Mouse (Mus musculus): Measurements from ENCODE around the gene Msmp.
"Not testable (repeated sequence)": the region's sequence is repeated elsewhere in the genome, so short reads cannot be mapped to it uniquely, and the experiment has no call there.

Msmp gene

DNA sequence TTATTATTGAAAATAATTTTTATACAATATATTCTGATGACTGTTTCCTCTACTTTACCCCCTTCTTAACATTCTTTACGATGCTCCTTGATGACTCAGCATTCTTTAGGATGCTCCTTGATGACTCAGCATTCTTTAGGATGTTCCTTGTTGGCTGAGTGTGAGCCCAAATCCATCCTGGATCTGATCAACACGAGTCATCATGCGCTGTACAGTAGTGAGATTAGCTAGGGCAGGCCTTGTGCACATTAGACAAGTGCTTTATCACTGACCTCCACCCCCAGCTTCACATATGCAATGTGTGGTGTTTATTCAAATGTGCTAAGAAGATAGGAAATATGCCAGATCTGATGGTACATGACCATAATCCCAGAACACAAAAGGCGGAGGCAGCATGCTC, 13.9 kb upstream of the Msmp start:
- in situ Hi-C loops (cut with MboI; ENCODE audit: unreplicated experiment in 2 of 2), result no loop called here

- in situ Hi-C loops (cut with MboI; ENCODE audit: unreplicated experiment in 2 of 2), result not testable (repeated sequence)
Measured at GRCm38 (mm10) chr4:43596597-43596996, 12.3 kb upstream of the Msmp start.

DNA sequence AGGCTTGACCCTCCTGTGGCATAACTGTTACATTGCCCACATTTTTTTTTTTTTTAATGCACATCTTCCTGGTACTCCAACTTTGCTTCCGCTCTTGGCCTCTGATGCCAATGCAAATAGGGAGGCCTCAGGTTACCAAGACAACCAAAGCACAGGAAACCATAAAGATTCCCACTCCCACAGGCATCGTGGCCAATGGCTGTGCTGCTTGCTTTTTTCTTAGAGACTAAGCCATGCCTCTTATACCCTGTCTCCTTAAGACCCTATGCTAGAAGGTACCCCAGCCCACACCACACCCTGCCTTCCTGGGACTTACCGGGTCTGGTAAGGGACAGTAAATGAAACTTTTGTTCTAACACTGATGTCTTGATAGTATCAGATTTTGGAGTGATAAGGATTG, 9.2 kb upstream of the Msmp start:
- in situ Hi-C loops (cut with MboI; ENCODE audit: unreplicated experiment in 2 of 2), result no loop called here

DNA sequence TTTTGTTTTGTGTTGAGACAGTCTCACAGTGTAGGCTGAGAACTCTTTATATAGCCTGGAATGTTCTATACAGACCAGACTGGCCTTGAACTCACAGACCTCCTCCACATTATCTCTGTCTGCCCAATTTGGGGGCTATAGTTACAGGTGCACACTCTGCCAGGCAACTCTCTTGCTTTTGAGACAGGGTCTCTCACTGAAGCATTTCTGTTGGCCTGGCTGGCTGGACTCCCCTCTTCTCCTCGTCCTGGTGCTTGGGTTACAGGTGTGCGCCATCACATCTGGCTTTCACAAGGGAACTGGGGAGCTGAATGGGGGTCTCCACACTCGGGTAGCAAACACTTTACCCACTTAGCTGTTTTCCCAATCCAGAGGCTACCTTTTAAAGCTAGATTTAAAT, 7.7 kb upstream of the Msmp start:
- in situ Hi-C loops (cut with MboI; ENCODE audit: unreplicated experiment in 2 of 2), result no loop called here

DNA sequence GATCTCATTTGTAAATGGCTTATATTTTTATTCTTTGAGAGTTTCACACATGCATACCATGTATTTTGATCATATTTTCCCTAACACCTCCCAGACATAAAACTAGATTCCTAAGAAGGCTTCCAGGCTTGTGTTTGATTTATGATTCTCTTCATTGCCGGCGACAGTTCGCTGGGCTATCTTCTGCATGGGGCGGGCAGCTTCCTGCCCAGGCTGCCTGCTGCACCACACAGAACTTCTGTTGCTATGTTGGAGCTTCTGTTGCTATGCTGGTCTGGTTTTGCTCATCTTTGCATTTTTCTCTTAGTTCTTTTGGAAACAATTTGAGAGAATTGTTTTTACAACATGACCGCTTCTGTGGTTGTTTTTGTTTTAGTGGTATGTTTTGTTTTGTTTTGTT, 7.2 kb upstream of the Msmp start:
- in situ Hi-C loops (cut with MboI; ENCODE audit: unreplicated experiment in 2 of 2), result no loop called here

DNA sequence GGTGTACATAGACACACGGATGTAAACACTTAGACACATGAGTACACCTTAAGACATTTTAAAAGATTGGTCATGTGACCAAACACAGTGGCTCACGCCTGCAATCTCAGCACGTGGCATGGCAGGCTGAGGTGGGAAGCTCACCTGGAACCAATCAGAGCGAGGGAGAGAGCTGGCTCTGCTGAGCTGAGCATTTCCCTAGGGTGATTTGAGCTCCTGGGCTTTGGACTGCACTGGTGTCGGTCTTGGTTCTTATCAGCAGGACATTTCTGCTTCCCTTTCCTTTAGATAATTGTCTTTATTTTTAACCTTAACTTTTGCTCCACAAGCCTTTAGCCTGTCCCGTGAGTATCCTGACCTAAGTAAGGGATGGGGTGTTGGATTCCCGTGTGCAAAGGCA, 3.4 kb upstream of the Msmp start:
- in situ Hi-C loops (cut with MboI; ENCODE audit: unreplicated experiment in 2 of 2), result no loop called here

GRCm38 (mm10) chr4:43586411-43586810, 2.1 kb upstream of the Msmp start:
- in situ Hi-C loops (cut with MboI; ENCODE audit: unreplicated experiment in 2 of 2), result no loop called here

- in situ Hi-C loops (cut with MboI; ENCODE audit: unreplicated experiment in 2 of 2), result no loop called here
Measured at GRCm38 (mm10) chr4:43585682-43586081, 1.4 kb upstream of the Msmp start.

GRCm38 (mm10) chr4:43583421-43583820, 873 bp downstream of the Msmp start:
- in situ Hi-C loops (cut with MboI; ENCODE audit: unreplicated experiment in 2 of 2), result no loop called here

DNA sequence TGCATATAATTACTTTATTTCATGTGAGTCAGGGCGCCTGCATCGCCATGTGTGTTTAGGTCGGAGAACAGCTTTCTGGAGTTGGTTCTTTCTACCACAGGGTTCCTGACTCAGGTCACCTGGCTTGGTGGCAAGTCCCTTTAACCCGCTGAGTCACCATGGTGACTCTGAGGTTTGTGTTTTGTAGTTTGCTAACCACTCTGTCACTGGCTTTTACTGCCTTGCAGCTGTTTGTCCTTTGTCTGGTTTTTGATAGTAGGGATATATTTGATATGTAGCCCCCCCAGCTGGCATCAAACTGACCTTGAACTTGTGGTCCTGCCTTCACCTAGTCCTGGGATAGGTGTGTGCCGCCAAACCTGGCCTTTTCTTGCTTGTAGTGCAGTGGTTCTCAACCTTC, 2.1 kb downstream of the Msmp start:
- in situ Hi-C loops (cut with MboI; ENCODE audit: unreplicated experiment in 2 of 2), result no loop called here

GRCm38 (mm10) chr4:43581381-43581780, 2.9 kb downstream of the Msmp start:
- in situ Hi-C loops (cut with MboI; ENCODE audit: unreplicated experiment in 2 of 2), result no loop called here

GRCm38 (mm10) chr4:43580721-43581120, 3.6 kb downstream of the Msmp start:
- in situ Hi-C loops (cut with MboI; ENCODE audit: unreplicated experiment in 2 of 2), result no loop called here

- in situ Hi-C loops (cut with MboI; ENCODE audit: unreplicated experiment in 2 of 2), result no loop called here
Measured at GRCm38 (mm10) chr4:43579731-43580130, 4.6 kb downstream of the Msmp start.

- in situ Hi-C loops (cut with MboI; ENCODE audit: unreplicated experiment in 2 of 2), result no loop called here
Measured at GRCm38 (mm10) chr4:43579256-43579655, 5.0 kb downstream of the Msmp start.

DNA sequence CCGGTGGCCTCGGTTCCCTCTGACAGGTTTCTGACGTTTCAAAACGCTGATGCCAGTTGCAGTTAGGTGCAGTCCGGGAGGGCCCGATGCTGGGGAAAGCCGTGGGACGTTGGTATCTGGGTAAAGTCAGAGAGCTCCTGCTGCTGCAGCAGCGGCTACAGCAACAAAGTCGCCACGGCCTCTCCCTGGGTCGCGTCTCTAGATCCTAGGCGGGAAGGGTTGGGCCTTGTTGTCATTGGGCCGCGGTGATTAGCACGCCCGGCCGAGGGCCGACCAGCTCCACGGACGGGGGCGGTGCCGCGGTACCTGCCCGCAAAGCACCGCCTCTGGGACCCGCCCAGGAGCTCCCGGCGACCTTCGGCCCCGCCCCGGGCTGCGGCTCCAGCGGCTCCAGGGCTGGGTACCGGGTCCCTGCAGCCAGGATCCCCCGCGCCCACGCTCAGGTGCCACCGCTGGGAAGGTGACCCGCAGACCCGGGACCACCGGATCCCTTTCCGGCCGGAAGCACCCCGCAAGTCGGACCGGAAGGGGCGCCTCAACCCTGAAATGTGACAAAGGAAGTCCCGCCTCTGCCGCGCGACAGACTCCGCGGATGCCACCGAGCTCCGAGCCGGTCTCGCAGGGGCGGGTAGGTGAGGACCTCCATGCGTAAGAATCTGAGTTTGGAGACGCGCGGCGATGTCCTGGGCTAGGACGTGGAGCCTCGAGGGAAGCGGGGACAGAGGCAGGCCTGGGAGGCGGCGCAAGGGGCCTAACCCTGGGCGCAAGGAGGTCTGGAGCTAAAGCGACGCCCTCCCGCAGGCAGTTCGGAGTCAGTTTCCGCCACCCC, 5.7 kb downstream of the Msmp start, which contains the start of the genes Rgp1 and Gba2:
Rgp1 (plus strand) TSS at position 340 of the 829 bp plus-strand sequence.
Gba2 (minus strand) TSS at position 498 of the 829 bp plus-strand sequence.
- in situ Hi-C loops (cut with MboI; ENCODE audit: unreplicated experiment in 2 of 2), result no loop called here

GRCm38 (mm10) chr4:43577237-43577881, 6.9 kb downstream of the Msmp start:
- in situ Hi-C loops (cut with MboI; ENCODE audit: unreplicated experiment in 2 of 2), result no loop called here

DNA sequence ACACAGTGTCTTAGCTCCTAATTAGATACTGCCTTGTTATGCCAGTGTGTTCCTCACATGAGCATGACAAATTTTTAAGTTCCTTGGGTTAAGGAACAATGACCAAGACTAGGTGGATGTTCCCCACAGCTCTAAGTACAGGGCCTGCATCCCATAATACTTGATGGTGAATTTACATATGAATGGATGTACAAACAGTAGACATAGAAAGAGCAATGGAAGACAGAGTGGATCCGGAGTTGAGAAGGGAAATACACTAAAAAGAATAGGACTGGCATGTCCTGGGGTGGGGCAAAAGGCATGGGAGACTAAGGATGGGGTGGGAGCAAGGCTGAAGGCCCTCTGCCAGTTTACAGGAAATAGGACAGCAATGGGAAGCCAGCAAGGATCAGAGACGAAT, 8.9 kb downstream of the Msmp start:
- in situ Hi-C loops (cut with MboI; ENCODE audit: unreplicated experiment in 2 of 2), result no loop called here

DNA sequence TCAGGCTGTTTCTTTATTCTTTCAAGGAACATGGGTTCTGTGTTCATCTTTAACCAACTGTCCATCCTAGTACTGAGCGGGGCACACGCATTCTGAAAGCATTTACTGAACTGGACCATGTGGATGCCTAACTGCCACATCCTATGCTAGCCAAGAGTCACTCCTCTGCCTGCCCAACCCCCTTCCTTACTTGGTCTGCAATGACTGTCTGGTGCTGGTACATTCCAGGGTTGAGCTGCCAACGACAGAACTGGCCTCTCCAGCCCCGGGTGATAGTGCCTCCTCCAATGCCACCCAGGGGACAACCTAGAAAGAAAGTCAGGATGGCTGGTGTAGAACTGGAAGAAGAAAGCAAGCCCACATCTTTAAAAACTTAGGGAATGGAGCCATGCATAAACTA, 10.7 kb downstream of the Msmp start:
- in situ Hi-C loops (cut with MboI; ENCODE audit: unreplicated experiment in 2 of 2), result no loop called here

- in situ Hi-C loops (cut with MboI; ENCODE audit: unreplicated experiment in 2 of 2), result no loop called here
Measured at GRCm38 (mm10) chr4:43571395-43572045, 12.8 kb downstream of the Msmp start.

- in situ Hi-C loops (cut with MboI; ENCODE audit: unreplicated experiment in 2 of 2), result loop anchor here in 1 of 2 experiments (10.0 kb wide), 2 partner anchors 82 to 522 kb away; partner anchors contain the start of genes Fam214b and Sit1
Measured at GRCm38 (mm10) chr4:43567140-43567539, 17.2 kb downstream of the Msmp start.

DNA sequence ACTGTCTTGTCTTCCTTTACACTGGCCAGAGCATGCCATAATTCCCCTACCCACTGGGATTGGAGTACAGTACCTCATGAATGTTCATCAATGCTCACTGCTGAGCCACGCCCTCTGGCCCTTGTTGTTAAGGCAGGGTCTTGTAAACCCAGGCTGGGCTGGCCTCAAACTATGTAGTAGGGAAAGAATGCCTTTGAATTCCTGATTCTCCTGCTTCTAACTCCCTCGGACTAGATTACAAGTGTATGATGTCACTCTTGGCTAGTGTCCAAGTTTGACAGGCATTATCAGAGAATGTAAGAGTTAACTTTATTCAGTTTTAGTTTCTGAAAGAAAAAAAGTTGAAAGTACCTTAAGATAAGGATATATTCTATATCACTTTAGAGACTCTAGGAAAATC, 20.1 kb downstream of the Msmp start:
- in situ Hi-C loops (cut with MboI; ENCODE audit: unreplicated experiment in 2 of 2), result loop anchor here (5.0 to 10.0 kb wide), 4 partner anchors 79 to 522 kb away; partner anchors contain the start of genes Sit1 (in 2 of the 2) and Fam214b (in 1 of the 2)

Data from v-Abl transformed pro-B cells (cell line).